Mouse (Mus musculus) 416B (cell line): ENCODE measurements around the gene Cdh5.
A peak's percentile ranks its signal among the peaks of the same experiment; 100 is the strongest.

Experiments used
- DNase-seq: peaks from one replicate; pipeline ENCODE4 v3.0.0; 2011; ENCODE audit warnings: low read depth

Cdh5 gene

GRCm38 (mm10) chr8:104134521-104134920 is 33.1 kb downstream of the Cdh5 start:
- DNase-seq: no peak

- no peak for DNase-seq
Measured at GRCm38 (mm10) chr8:104136277-104136676, 34.9 kb downstream of the Cdh5 start.

- DNase-seq: no peak
Measured at GRCm38 (mm10) chr8:104137636-104138035, 36.2 kb downstream of the Cdh5 start.

- no peak for DNase-seq
Measured at GRCm38 (mm10) chr8:104140611-104141010, 39.2 kb downstream of the Cdh5 start.

GRCm38 (mm10) chr8:104142415-104142814 is 41.0 kb downstream of the Cdh5 start:
- DNase-seq: no peak

- peak; percentile 61 for DNase-seq
Measured at GRCm38 (mm10) chr8:104143379-104143778, 42.0 kb downstream of the Cdh5 start.

- peak; percentile 93 for DNase-seq
Measured at GRCm38 (mm10) chr8:104144434-104145216, 43.2 kb downstream of the Cdh5 start.

- peak; percentile 74 for DNase-seq
Measured at GRCm38 (mm10) chr8:104145981-104146689, 44.7 kb downstream of the Cdh5 start.

GRCm38 (mm10) chr8:104146717-104147494 is 45.5 kb downstream of the Cdh5 start:
- no peak for DNase-seq

GRCm38 (mm10) chr8:104147947-104148346 is 46.5 kb downstream of the Cdh5 start:
- DNase-seq: no peak

- DNase-seq: no peak
Measured at GRCm38 (mm10) chr8:104160731-104161130, 59.3 kb downstream of the Cdh5 start.

GRCm38 (mm10) chr8:104169461-104169860 is 68.0 kb downstream of the Cdh5 start:
- no peak for DNase-seq

- no peak for DNase-seq
Measured at GRCm38 (mm10) chr8:104170118-104171049, 69.0 kb downstream of the Cdh5 start, which contains the start of gene Bean1. Bean1 (plus strand) TSS chr8:104170442.

- no peak for DNase-seq
Measured at GRCm38 (mm10) chr8:104171050-104171620, 69.7 kb downstream of the Cdh5 start.

GRCm38 (mm10) chr8:104172420-104172819 is 71.0 kb downstream of the Cdh5 start:
- no peak for DNase-seq

- peak; percentile 57 for DNase-seq
Measured at GRCm38 (mm10) chr8:104175848-104176527, 74.6 kb downstream of the Cdh5 start.

GRCm38 (mm10) chr8:104177054-104177453 is 75.6 kb downstream of the Cdh5 start:
- DNase-seq: no peak

- no peak for DNase-seq
Measured at GRCm38 (mm10) chr8:104184905-104185304, 83.5 kb downstream of the Cdh5 start.

GRCm38 (mm10) chr8:104186827-104187226 is 85.4 kb downstream of the Cdh5 start:
- DNase-seq: no peak

- no peak for DNase-seq
Measured at GRCm38 (mm10) chr8:104187622-104188021, 86.2 kb downstream of the Cdh5 start.
